Mouse (Mus musculus): Measurements from ENCODE around the gene Son.

The Son gene

GRCm38 (mm10) chr16:91647461-91648219 is at the start of gene Son:
Gene Son (plus strand): TSS chr16:91647506.
- peak; percentile 99 for DNase-seq (ENCODE audit: low spot score)

GRCm38 (mm10) chr16:91597672-91598010 is 49.7 kb upstream of the Son start, which contains the start of gene Tmem50b:
Gene Tmem50b (minus strand): TSS chr16:91597800.
- peak; percentile 98 for DNase-seq (ENCODE audit: low spot score)

GRCm38 (mm10) chr16:91599242-91599641 is 48.1 kb upstream of the Son start:
- no peak for DNase-seq (ENCODE audit: low spot score)

- no peak for DNase-seq (ENCODE audit: low spot score)
Measured at GRCm38 (mm10) chr16:91601081-91601480, 46.2 kb upstream of the Son start.

GRCm38 (mm10) chr16:91601693-91602092 is 45.6 kb upstream of the Son start:
- no peak for DNase-seq (ENCODE audit: low spot score)

GRCm38 (mm10) chr16:91605156-91605555 is 42.1 kb upstream of the Son start:
- DNase-seq (ENCODE audit: low spot score), result no peak

- no peak for DNase-seq (ENCODE audit: low spot score)
Measured at GRCm38 (mm10) chr16:91606958-91607357, 40.3 kb upstream of the Son start.

- DNase-seq (ENCODE audit: low spot score), result no peak
Measured at GRCm38 (mm10) chr16:91609501-91610245, 37.6 kb upstream of the Son start.

GRCm38 (mm10) chr16:91611248-91611647 is 36.1 kb upstream of the Son start:
- no peak for DNase-seq (ENCODE audit: low spot score)

- DNase-seq (ENCODE audit: low spot score), result no peak
Measured at GRCm38 (mm10) chr16:91612525-91612924, 34.8 kb upstream of the Son start.

GRCm38 (mm10) chr16:91614552-91614951 is 32.8 kb upstream of the Son start:
- no peak for DNase-seq (ENCODE audit: low spot score)

GRCm38 (mm10) chr16:91618511-91619501 is 28.5 kb upstream of the Son start, which contains the start of gene Dnajc28:
Gene Dnajc28 (minus strand): TSS chr16:91619026.
- peak; percentile 84 for DNase-seq (ENCODE audit: low spot score)

- no peak for DNase-seq (ENCODE audit: low spot score)
Measured at GRCm38 (mm10) chr16:91620185-91620584, 27.1 kb upstream of the Son start.

- no peak for DNase-seq (ENCODE audit: low spot score)
Measured at GRCm38 (mm10) chr16:91620991-91621390, 26.3 kb upstream of the Son start.

GRCm38 (mm10) chr16:91623074-91623473 is 24.2 kb upstream of the Son start:
- DNase-seq (ENCODE audit: low spot score), result no peak

- DNase-seq (ENCODE audit: low spot score), result no peak
Measured at GRCm38 (mm10) chr16:91627831-91628230, 19.5 kb upstream of the Son start.

GRCm38 (mm10) chr16:91628673-91629072 is 18.6 kb upstream of the Son start:
- DNase-seq (ENCODE audit: low spot score), result no peak

- DNase-seq (ENCODE audit: low spot score), result no peak
Measured at GRCm38 (mm10) chr16:91629749-91630148, 17.6 kb upstream of the Son start.

- DNase-seq (ENCODE audit: low spot score), result no peak
Measured at GRCm38 (mm10) chr16:91630584-91630983, 16.7 kb upstream of the Son start.

GRCm38 (mm10) chr16:91632439-91632838 is 14.9 kb upstream of the Son start:
- no peak for DNase-seq (ENCODE audit: low spot score)

- DNase-seq (ENCODE audit: low spot score), result no peak
Measured at GRCm38 (mm10) chr16:91632940-91633339, 14.4 kb upstream of the Son start.

GRCm38 (mm10) chr16:91633641-91634040 is 13.7 kb upstream of the Son start:
- DNase-seq (ENCODE audit: low spot score), result no peak
